Mouse (Mus musculus) liver, embryonic 14.5 days (tissue): ENCODE data around the gene Gm11492. TPM values are rescaled to one million over a fixed set of nuclear protein-coding genes. Genes with fewer than 3 reads are reported as not detected.

ENCODE experiments used
- ATAC-seq: fragments of 200-750 bp; cut with Nextera tagmentation; 2 replicates; pipeline ENCODE4 v1.8.0; 2017; ENCODE audit warnings: moderate number of reproducible peaks, mild to moderate bottlenecking, moderate library complexity; ENCODE audit not compliant: insufficient read depth
- DNase-seq, 3 experiments: peaks; one replicate each; pipeline ENCODE4 v3.0.0-alpha.2; 2012 to 2013; ENCODE audit warnings: low read depth in 3 of 3, low spot score in 3 of 3
- H3K27ac ChIP-seq: fragments of 300-500 bp; sonication (generic); 2 replicates; pipeline ENCODE4 v1.5.1; 2014; ENCODE audit warnings: moderate library complexity, mild to moderate bottlenecking, control low read depth, inconsistent platforms
- H3K27me3 ChIP-seq: fragments of 300-500 bp; sonication (generic); 2 replicates; pipeline ENCODE4 v1.6.1; 2014; ENCODE audit warnings: mild to moderate bottlenecking, low read length, moderate library complexity; ENCODE audit not compliant: control insufficient read depth, insufficient read depth
- H3K36me3 ChIP-seq: fragments of 300-500 bp; sonication (generic); replicated peaks from 2 replicates; pipeline ENCODE4 v1.6.1; 2014; ENCODE audit warnings: low read depth; ENCODE audit not compliant: control insufficient read depth, insufficient read depth
- H3K4me1 ChIP-seq, 2 experiments: fragments of 200-500 bp in 1 of 2; fragments of 300-500 bp in 1 of 2; sonication (generic) in 1 of 2; replicated peaks; 2 replicates each; pipeline ENCODE4 v1.6.1; 2012 to 2014; ENCODE audit warnings: antibody characterized with exemption in 1 of 2, inconsistent platforms in 1 of 2, low read length in 1 of 2; ENCODE audit not compliant: control insufficient read depth in 2 of 2, insufficient read depth in 2 of 2
- H3K4me2 ChIP-seq: fragments of 300-500 bp; sonication (generic); 2 replicates; pipeline ENCODE4 v1.6.1; 2014; ENCODE audit warnings: low read depth, mild to moderate bottlenecking, control low read depth, moderate library complexity
- H3K4me3 ChIP-seq, 2 experiments: fragments of 200-500 bp in 1 of 2; fragments of 300-500 bp in 1 of 2; sonication (generic) in 1 of 2; 2 replicates each; pipeline ENCODE4 v1.5.1; 2012 to 2014; ENCODE audit warnings: low read depth in 2 of 2, low read length in 2 of 2, mild to moderate bottlenecking in 2 of 2, control low read depth in 1 of 2, inconsistent platforms in 1 of 2, moderate library complexity in 1 of 2; ENCODE audit not compliant: insufficient read depth in 1 of 2
- H3K9ac ChIP-seq: fragments of 300-500 bp; sonication (generic); replicated peaks from 2 replicates; pipeline ENCODE4 v1.6.1; 2014; ENCODE audit warnings: mild to moderate bottlenecking, control low read depth, moderate library complexity
- H3K9me3 ChIP-seq: fragments of 300-500 bp; sonication (generic); 2 replicates; pipeline ENCODE4 v1.6.1; 2016; ENCODE audit warnings: low read length, mixed read lengths; ENCODE audit not compliant: control insufficient read depth
- CTCF ChIP-seq: IDR thresholded peaks from 2 replicates; pipeline ENCODE4 v1.5.1; 2016; ENCODE audit warnings: antibody characterized with exemption, low read depth, control low read depth
- EP300 ChIP-seq: IDR thresholded peaks from 2 replicates; pipeline ENCODE4 v1.6.1; 2016; ENCODE audit warnings: antibody characterized with exemption, low read depth
- WGBS: fragments of 180-500 bp; shearing (Covaris S2); extraction: QIAGEN DNeasy Blood & Tissue Kit; methylation state at CpG from one replicate; pipeline ENCODE4 v1.1.7; 2014; ENCODE audit not compliant: insufficient replicate concordance; 5-methylcytosine and 5-hydroxymethylcytosine counted together
- polyA plus RNA-seq, 2 experiments: library from polyadenylated mRNA; depleted of rRNA in 1 of 2; stranded (reverse) in 1 of 2; unstranded in 1 of 2; fragments of >200 nt; fragmentation: Nextera tagmentation in 1 of 2; extraction: Ambion mirVana in 1 of 2; gene quantifications; 2 replicates each; pipeline versions ENCODE4 v1.2.1 to v1.2.3; 2012 to 2014

The Gm11492 gene
- polyA plus RNA-seq, 2 experiments, result not detected

GRCm38 (mm10) chr11:87581161-87581865 lies 14.9 kb downstream of the Gm11492 start:
- TF ChIP-seq EP300, result no peak
- no peak for TF ChIP-seq CTCF
- DNase-seq (no peak), ATAC-seq (no peak)
- peaks cover 7 to 16% of the 10 kb centered on the region in 2 experiments; a peak in 3 of 4 replicates for H3K4me1 ChIP-seq
- 75% methylated on average over 12 of the region's 12 CpGs for WGBS
- H3K4me2 ChIP-seq, result no peak overlapping the region
- no peak overlapping the region for H3K9ac ChIP-seq
- no peaks in the 10 kb centered on the region for H3K36me3 ChIP-seq
- H3K9me3 ChIP-seq, result no peaks in the 10 kb centered on the region
- no peaks in the 10 kb centered on the region for H3K27me3 ChIP-seq
- no peak overlapping the region for H3K4me3 ChIP-seq
- no peak overlapping the region for H3K27ac ChIP-seq

- TF ChIP-seq CTCF, result no peak
- TF ChIP-seq EP300, result no peak
- no peak for DNase-seq
- Histone ChIP-seq H3K27me3 (no peaks in the 10 kb centered on the region), H3K9me3 (no peaks in the 10 kb centered on the region), H3K4me3 (no peak overlapping the region), H3K27ac (no peak overlapping the region), H3K9ac (no peak overlapping the region), H3K4me2 (no peak overlapping the region), H3K4me1 (peaks cover 7 to 16% of the 10 kb centered on the region in 2 experiments; a peak in 3 of 4 replicates), H3K36me3 (no peaks in the 10 kb centered on the region)
- 65% methylated on average over 8 of the region's 8 CpGs for WGBS
- ATAC-seq, result no peak
These were observed 15.7 kb downstream of the Gm11492 start for GRCm38 (mm10) chr11:87581933-87582710.

DNA sequence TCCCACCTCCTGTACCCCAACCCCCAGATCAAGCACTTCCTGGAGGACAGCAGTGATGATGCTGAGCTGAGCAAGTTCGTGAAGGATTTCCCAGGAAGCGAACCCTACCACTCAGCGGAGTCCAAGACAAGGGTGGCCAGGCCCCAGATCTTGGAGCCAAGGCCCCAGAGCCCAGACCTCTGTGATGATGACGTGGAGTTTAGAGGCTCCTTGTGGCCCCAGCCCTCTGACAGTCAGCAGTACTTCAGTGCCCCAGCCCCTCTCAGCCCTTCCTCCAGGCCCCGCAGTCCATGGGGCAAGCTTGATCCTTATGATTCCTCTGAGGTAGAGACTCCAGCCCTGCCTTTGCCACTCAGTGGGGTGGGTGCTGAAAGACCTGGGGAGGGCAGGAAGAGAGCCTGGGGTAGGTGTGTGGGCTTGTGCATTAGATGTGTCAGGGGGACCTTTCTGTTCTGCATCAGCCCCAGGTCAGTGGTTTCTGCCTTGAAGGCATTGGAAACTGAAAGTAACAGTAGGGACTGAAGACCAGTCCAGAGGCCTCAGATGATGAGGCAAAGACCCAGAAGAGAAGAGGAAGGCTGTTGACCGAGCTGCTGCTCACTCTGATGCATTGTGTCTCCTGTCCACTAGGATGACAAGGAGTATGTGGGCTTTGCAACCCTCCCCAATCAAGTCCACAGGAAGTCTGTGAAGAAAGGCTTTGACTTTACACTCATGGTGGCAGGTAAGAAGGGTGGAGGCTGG lies 17.0 kb downstream of the Gm11492 start:
- ATAC-seq, result no peak
- 55% methylated on average over 6 of the region's 6 CpGs for WGBS
- H3K27ac ChIP-seq, result no peak overlapping the region

GRCm38 (mm10) chr11:87584711-87585505 lies 18.5 kb downstream of the Gm11492 start:
- ATAC-seq, result 0 out of 2 replicates have a peak, but pooled peaks have one; percentile 34
- DNase-seq, result no peak
- Histone ChIP-seq H3K9ac (no peak overlapping the region), H3K4me3 (no peak overlapping the region), H3K27me3 (no peaks in the 10 kb centered on the region), H3K4me1 (peaks cover 0 to 4% of the 10 kb centered on the region in 2 experiments; a peak in 2 of 4 replicates), H3K36me3 (no peaks in the 10 kb centered on the region), H3K27ac (no peak overlapping the region), H3K4me2 (no peak overlapping the region), H3K9me3 (no peaks in the 10 kb centered on the region)
- no peak for TF ChIP-seq CTCF
- TF ChIP-seq EP300, result no peak
- WGBS, result 70% methylated on average over 10 of the region's 10 CpGs

More for the DNA sequence above, 17.0 kb downstream of the Gm11492 start:
- TF ChIP-seq CTCF (no peak), EP300 (no peak)
- H3K4me1 ChIP-seq, result peaks cover 6 to 13% of the 10 kb centered on the region in 2 experiments; a peak in 3 of 4 replicates
- H3K4me3 ChIP-seq, result no peak overlapping the region
- no peak overlapping the region for H3K9ac ChIP-seq
- no peaks in the 10 kb centered on the region for H3K27me3 ChIP-seq
- no peaks in the 10 kb centered on the region for H3K36me3 ChIP-seq
- DNase-seq, result no peak
- no peak overlapping the region for H3K4me2 ChIP-seq
- no peaks in the 10 kb centered on the region for H3K9me3 ChIP-seq
